Mouse (Mus musculus) liver, postnatal 0 days (tissue): ENCODE measurements around the gene N4bp2.

Experiments used
- CTCF ChIP-seq: sonication (generic); IDR thresholded peaks from 2 replicates; pipeline ENCODE4 v1.5.1; 2016; ENCODE audit warnings: antibody characterized with exemption, low read depth
- EP300 ChIP-seq: IDR thresholded peaks from 2 replicates; pipeline ENCODE4 v1.6.1; 2016; ENCODE audit warnings: antibody characterized with exemption, low read depth, mild to moderate bottlenecking

DNA sequence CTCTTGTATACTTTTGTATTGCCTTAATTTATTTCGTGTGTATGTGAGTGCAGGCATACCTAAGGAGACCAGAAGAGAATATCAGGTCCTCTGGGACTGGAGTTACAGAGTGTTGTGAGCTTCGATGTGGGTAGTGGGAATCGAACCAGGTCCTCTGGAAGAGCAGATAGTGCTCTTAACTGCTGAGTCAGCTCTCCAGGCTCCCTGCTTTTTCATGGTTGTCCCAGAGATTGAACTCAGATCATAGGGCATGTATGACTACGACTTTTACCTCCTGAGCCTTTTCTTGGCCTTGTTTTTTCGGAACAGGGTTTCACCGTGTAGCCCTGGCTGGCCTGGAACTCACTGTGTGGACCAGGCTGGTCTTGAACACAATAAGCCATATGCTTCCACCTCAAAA is 48.2 kb upstream of the N4bp2 start:
- TF ChIP-seq CTCF = no peak
- TF ChIP-seq EP300 = no peak
